Mouse (Mus musculus): ENCODE results near the gene Vdr.
A peak's percentile ranks its signal among the peaks of the same experiment; 100 is the strongest.
"Not testable (repeated sequence)": the region's sequence is repeated elsewhere in the genome, so short reads cannot be mapped to it uniquely, and the experiment has no call there.

Vdr gene

GRCm38 (mm10) chr15:97880441-97880840 is 30.0 kb downstream of the Vdr start:
- no peak for DNase-seq (ENCODE audit: low spot score in 2 of 2)

GRCm38 (mm10) chr15:97878696-97879328 is 31.6 kb downstream of the Vdr start:
- no peak for DNase-seq (ENCODE audit: low spot score in 2 of 2)

- no peak for DNase-seq (ENCODE audit: low spot score in 2 of 2)
Measured at GRCm38 (mm10) chr15:97875784-97876183, 34.6 kb downstream of the Vdr start.

- DNase-seq (ENCODE audit: low spot score in 2 of 2) = no peak
Measured at GRCm38 (mm10) chr15:97873717-97874116, 36.7 kb downstream of the Vdr start.

- no peak for DNase-seq (ENCODE audit: low spot score in 2 of 2)
Measured at GRCm38 (mm10) chr15:97872161-97872560, 38.3 kb downstream of the Vdr start.

- DNase-seq (ENCODE audit: low spot score in 2 of 2) = no peak
Measured at GRCm38 (mm10) chr15:97871055-97872030, 39.1 kb downstream of the Vdr start.

- DNase-seq (ENCODE audit: low spot score in 2 of 2) = not testable (repeated sequence)
Measured at GRCm38 (mm10) chr15:97870116-97870515, 40.3 kb downstream of the Vdr start.

GRCm38 (mm10) chr15:97868985-97869384 is 41.4 kb downstream of the Vdr start:
- no peak for DNase-seq (ENCODE audit: low spot score in 2 of 2)

GRCm38 (mm10) chr15:97865988-97866387 is 44.4 kb downstream of the Vdr start:
- no peak for DNase-seq (ENCODE audit: low spot score in 2 of 2)

- DNase-seq (ENCODE audit: low spot score in 2 of 2) = no peak
Measured at GRCm38 (mm10) chr15:97865175-97865574, 45.3 kb downstream of the Vdr start.

- no peak for DNase-seq (ENCODE audit: low spot score in 2 of 2)
Measured at GRCm38 (mm10) chr15:97864361-97865045, 45.9 kb downstream of the Vdr start.

GRCm38 (mm10) chr15:97863494-97863881 is 46.9 kb downstream of the Vdr start:
- DNase-seq (ENCODE audit: low spot score in 2 of 2) = peak; percentile 47 to 73

GRCm38 (mm10) chr15:97862881-97863493 is 47.4 kb downstream of the Vdr start:
- no peak for DNase-seq (ENCODE audit: low spot score in 2 of 2)

GRCm38 (mm10) chr15:97860353-97860752 is 50.1 kb downstream of the Vdr start:
- DNase-seq (ENCODE audit: low spot score in 2 of 2) = no peak

- DNase-seq (ENCODE audit: low spot score in 2 of 2) = no peak
Measured at GRCm38 (mm10) chr15:97858431-97858830, 52.0 kb downstream of the Vdr start.

GRCm38 (mm10) chr15:97854551-97854950 is 55.9 kb downstream of the Vdr start:
- no peak for DNase-seq (ENCODE audit: low spot score in 2 of 2)

- DNase-seq (ENCODE audit: low spot score in 2 of 2) = no peak
Measured at GRCm38 (mm10) chr15:97854059-97854458, 56.4 kb downstream of the Vdr start.

- no peak for DNase-seq (ENCODE audit: low spot score in 2 of 2)
Measured at GRCm38 (mm10) chr15:97852291-97852690, 58.1 kb downstream of the Vdr start.

GRCm38 (mm10) chr15:97851011-97851410 is 59.4 kb downstream of the Vdr start:
- DNase-seq (ENCODE audit: low spot score in 2 of 2) = no peak

- DNase-seq (ENCODE audit: low spot score in 2 of 2) = no peak
Measured at GRCm38 (mm10) chr15:97850441-97850840, 60.0 kb downstream of the Vdr start.

GRCm38 (mm10) chr15:97849116-97849911 is 61.1 kb downstream of the Vdr start:
- peak; percentile 69 to 93 for DNase-seq (ENCODE audit: low spot score in 2 of 2)
